Mouse (Mus musculus) lung, embryonic 14.5 days (tissue): ENCODE measurements around the gene Rfx1. TPM values are rescaled to one million over a fixed set of nuclear protein-coding genes. Genes with fewer than 3 reads are reported as not detected.
A peak's percentile ranks its signal among the peaks of the same experiment; 100 is the strongest.

Source experiments
- ATAC-seq: fragments of 200-750 bp; cut with Nextera tagmentation; 2 replicates; pipeline ENCODE4 v1.8.0; 2017; ENCODE audit warnings: mild to moderate bottlenecking, moderate TSS enrichment, moderate library complexity; ENCODE audit not compliant: insufficient read depth
- DNase-seq: peaks from one replicate; pipeline ENCODE4 v3.0.0-alpha.2; 2015
- H3K27ac ChIP-seq: fragments of 300-500 bp; sonication (generic); 2 replicates; pipeline ENCODE4 v1.5.1; 2014; ENCODE audit warnings: low read depth, mild to moderate bottlenecking, moderate library complexity
- H3K27me3 ChIP-seq: fragments of 300-500 bp; sonication (generic); 2 replicates; pipeline ENCODE4 v1.6.1; 2014; ENCODE audit warnings: low read length, control low read depth; ENCODE audit not compliant: insufficient read depth
- H3K36me3 ChIP-seq: fragments of 300-500 bp; sonication (generic); 2 replicates; pipeline ENCODE4 v1.6.1; 2014; ENCODE audit warnings: control low read depth; ENCODE audit not compliant: insufficient read depth
- H3K4me1 ChIP-seq: fragments of 300-500 bp; sonication (generic); 2 replicates; pipeline ENCODE4 v1.6.1; 2014; ENCODE audit warnings: antibody characterized with exemption, control low read depth; ENCODE audit not compliant: insufficient read depth
- H3K4me2 ChIP-seq: fragments of 300-500 bp; sonication (generic); 2 replicates; pipeline ENCODE4 v1.6.1; 2014; ENCODE audit warnings: mild to moderate bottlenecking
- H3K4me3 ChIP-seq: fragments of 300-500 bp; sonication (generic); 2 replicates; pipeline ENCODE4 v1.5.1; 2014; ENCODE audit warnings: low read depth, low read length
- H3K9ac ChIP-seq: fragments of 300-500 bp; sonication (generic); 2 replicates; pipeline ENCODE4 v1.6.1; 2014
- H3K9me3 ChIP-seq: fragments of 300-500 bp; sonication (generic); 2 replicates; pipeline ENCODE4 v1.6.1; 2016; ENCODE audit warnings: low read depth, low read length, control low read depth
- CTCF ChIP-seq: IDR thresholded peaks from 2 replicates; pipeline ENCODE4 v1.5.1; 2016; ENCODE audit warnings: antibody characterized with exemption, low read depth
- WGBS: fragments of 180-500 bp; shearing (Covaris S2); extraction: QIAGEN DNeasy Blood & Tissue Kit; methylation state at CpG from one replicate; pipeline ENCODE4 v1.1.7; 2014; 5-methylcytosine and 5-hydroxymethylcytosine counted together
- polyA plus RNA-seq: library from polyadenylated mRNA; unstranded; fragments of >200 nt; fragmentation: Nextera tagmentation; extraction: Ambion mirVana; gene quantifications from 2 replicates; pipeline ENCODE4 v1.2.1, GENCODE M21; 2014

Gene Rfx1
- polyA plus RNA-seq: 12.9 and 13.3 TPM in 2 replicates

GRCm38 (mm10) chr8:84066291-84066930 is at the start of gene Rfx1:
Gene Rfx1 (plus strand): TSS chr8:84066834.
- Histone ChIP-seq H3K4me1 (peaks cover 19% of the 10 kb centered on the region; the same call in 1 of the 2 replicates), H3K36me3 (no peaks in the 10 kb centered on the region), H3K9me3 (no peaks in the 10 kb centered on the region), H3K4me2 (peak within 1 kb of the TSS; percentile 80), H3K27me3 (no peaks in the 10 kb centered on the region), H3K27ac (peak within 1 kb of the TSS; percentile 98), H3K4me3 (peak within 1 kb of the TSS; percentile 96), H3K9ac (peak within 1 kb of the TSS; percentile 89)
- ATAC-seq (peak; percentile 98), DNase-seq (peak; percentile 100)
- no peak for TF ChIP-seq CTCF
- WGBS: 0% methylated on average over 50 of the region's 51 CpGs

- ATAC-seq (no peak), DNase-seq (no peak)
- Histone ChIP-seq H3K4me3 (no peak overlapping the region), H3K9ac (no peak overlapping the region), H3K27ac (no peak overlapping the region), H3K4me2 (no peak overlapping the region), H3K27me3 (no peaks in the 10 kb centered on the region; the same call in 1 of the 2 replicates), H3K9me3 (no peaks in the 10 kb centered on the region), H3K4me1 (peaks cover 10% of the 10 kb centered on the region; the same call in 1 of the 2 replicates), H3K36me3 (no peaks in the 10 kb centered on the region)
- no peak for TF ChIP-seq CTCF
- WGBS: 70% methylated on average over 9 of the region's 9 CpGs
These were observed 46.9 kb upstream of the Rfx1 start for GRCm38 (mm10) chr8:84019738-84020137.

GRCm38 (mm10) chr8:84021096-84021495 is 45.5 kb upstream of the Rfx1 start, which contains the start of gene Palm3:
Gene Palm3 (plus strand): TSS chr8:84021471.
- Histone ChIP-seq H3K27ac (peak within 1 kb of the TSS; percentile 36), H3K27me3 (peaks cover 8% of the 10 kb centered on the region; the same call in 1 of the 2 replicates), H3K36me3 (no peaks in the 10 kb centered on the region), H3K4me2 (peak within 1 kb of the TSS; percentile 56), H3K9ac (peak within 1 kb of the TSS; percentile 13; the same call in 1 of the 2 replicates), H3K4me1 (peaks cover 15% of the 10 kb centered on the region), H3K4me3 (peak within 1 kb of the TSS; percentile 24), H3K9me3 (no peaks in the 10 kb centered on the region)
- ATAC-seq: peak; percentile 38
- DNase-seq: peak; percentile 62
- WGBS: 5% methylated on average over 17 of the region's 18 CpGs
- no peak; the same call in none of the 2 replicates for TF ChIP-seq CTCF

- 39% methylated on average over 12 of the region's 12 CpGs for WGBS
- Histone ChIP-seq H3K27me3 (peaks cover 12% of the 10 kb centered on the region; the same call in 1 of the 2 replicates), H3K36me3 (no peaks in the 10 kb centered on the region), H3K4me2 (peak overlapping the region; percentile 56), H3K27ac (peak overlapping the region; percentile 36), H3K9ac (peak overlapping the region; percentile 13; the same call in 1 of the 2 replicates), H3K4me1 (peaks cover 15% of the 10 kb centered on the region), H3K4me3 (peak overlapping the region; percentile 24), H3K9me3 (no peaks in the 10 kb centered on the region)
- peak; percentile 38 for DNase-seq
- ATAC-seq: peak; percentile 11; the same call in 1 of the 2 replicates
- TF ChIP-seq CTCF: no peak
These were observed 45.1 kb upstream of the Rfx1 start for GRCm38 (mm10) chr8:84021569-84021968.

GRCm38 (mm10) chr8:84023085-84023484 is 43.5 kb upstream of the Rfx1 start:
- WGBS: 5% methylated on average over 5 of the region's 5 CpGs
- Histone ChIP-seq H3K4me2 (0 out of 2 replicates have a peak overlapping the region, but pooled peaks have one; percentile 12), H3K36me3 (no peaks in the 10 kb centered on the region), H3K4me1 (peaks cover 15% of the 10 kb centered on the region), H3K9me3 (no peaks in the 10 kb centered on the region), H3K27me3 (peaks cover 20% of the 10 kb centered on the region; the same call in 1 of the 2 replicates), H3K9ac (no peak overlapping the region), H3K27ac (no peak overlapping the region), H3K4me3 (no peak overlapping the region)
- TF ChIP-seq CTCF: no peak
- DNase-seq (peak; percentile 60), ATAC-seq (no peak)

GRCm38 (mm10) chr8:84023631-84024030 is 43.0 kb upstream of the Rfx1 start:
- Histone ChIP-seq H3K4me3 (no peak overlapping the region), H3K36me3 (no peaks in the 10 kb centered on the region), H3K4me2 (0 out of 2 replicates have a peak overlapping the region, but pooled peaks have one; percentile 12), H3K27ac (no peak overlapping the region), H3K4me1 (peaks cover 15% of the 10 kb centered on the region), H3K27me3 (peaks cover 20% of the 10 kb centered on the region; the same call in 1 of the 2 replicates), H3K9me3 (no peaks in the 10 kb centered on the region), H3K9ac (no peak overlapping the region)
- DNase-seq (no peak), ATAC-seq (no peak)
- WGBS: 44% methylated on average over 1 of the region's 1 CpGs
- TF ChIP-seq CTCF: no peak

GRCm38 (mm10) chr8:84024171-84024570 is 42.5 kb upstream of the Rfx1 start:
- ATAC-seq (no peak), DNase-seq (peak; percentile 76)
- 14% methylated on average over 10 of the region's 10 CpGs for WGBS
- no peak overlapping the region for H3K27ac ChIP-seq
- peak; percentile 77 for TF ChIP-seq CTCF
- no peak overlapping the region for H3K9ac ChIP-seq
- no peak overlapping the region for H3K4me2 ChIP-seq
- no peak overlapping the region for H3K4me3 ChIP-seq
- peaks cover 15% of the 10 kb centered on the region for H3K4me1 ChIP-seq
- no peaks in the 10 kb centered on the region for H3K36me3 ChIP-seq
- peaks cover 20% of the 10 kb centered on the region; the same call in 1 of the 2 replicates for H3K27me3 ChIP-seq
- H3K9me3 ChIP-seq: no peaks in the 10 kb centered on the region
